In the genomic region with DNA sequence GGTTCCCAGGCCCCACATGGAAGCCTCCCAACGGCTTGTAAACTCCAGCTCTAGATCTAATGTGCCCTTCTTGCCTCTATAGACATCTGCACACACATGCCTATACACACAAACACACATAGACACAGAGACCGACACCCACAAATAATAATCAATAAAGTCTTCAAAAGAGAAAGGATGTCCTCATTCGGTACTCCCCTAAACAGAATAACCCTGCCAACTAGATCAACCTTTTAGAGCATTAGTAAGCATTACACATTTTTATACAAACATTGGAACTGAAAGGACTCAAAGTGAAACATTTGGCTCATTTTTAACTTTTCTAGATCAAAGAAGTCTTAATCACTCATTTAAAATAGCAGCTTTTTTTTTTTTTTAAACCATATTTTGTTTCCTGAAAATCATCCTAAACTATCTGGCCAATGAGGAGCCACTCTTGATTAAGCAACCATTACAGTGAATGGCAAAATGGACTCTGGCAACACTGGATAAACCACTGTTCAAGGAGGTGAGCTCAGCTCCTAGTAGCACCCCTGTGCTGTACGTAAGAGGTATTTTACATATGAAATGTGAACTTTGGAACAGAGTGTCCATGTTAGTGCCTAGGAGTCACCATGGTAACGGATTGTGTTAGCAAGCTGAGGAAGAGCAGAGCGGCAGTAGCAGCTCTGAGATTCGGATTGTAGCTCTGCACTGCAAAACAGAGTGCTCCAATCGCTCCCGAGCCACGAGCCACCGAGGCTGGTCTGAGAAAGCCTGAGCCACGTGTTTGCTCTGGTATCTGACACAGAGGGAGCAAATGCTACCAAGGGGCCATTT, we compare ENCODE assay signal across 9 mouse cellular contexts. TPM values are rescaled to one million over a fixed set of nuclear protein-coding genes. Genes with fewer than 3 reads are reported as not detected.
DNase-seq lines count a peak whose midpoint lies in the region; ATAC-seq and TF ChIP-seq lines count a peak whose summit lies in the region.
"Had no signal": no experiment of that assay in that cellular context is flagged by ENCODE, and none has a peak within 500 bp of the region (broad histone marks: within the 10 kb centered on the region; RNA-seq: fewer than 3 reads in every experiment).

No protein-coding gene starts in this region.

- intact Hi-C loops in heart, postnatal 14 days (cut with DNase I): no loop called here

- TF ChIP-seq EP300 in stomach, postnatal 0 days (optimal IDR thresholded peaks at IDR 0.05): no peak

- H3K4me3 ChIP-seq in neural tube, embryonic 13.5 days: no peak overlapping the region
- H3K4me3 ChIP-seq in neural tube, embryonic 15.5 days (replicated peaks): no peak overlapping the region
- no peak overlapping the region for H3K4me3 ChIP-seq in liver, embryonic 15.5 days (replicated peaks)
- H3K4me3 ChIP-seq in stomach, postnatal 0 days (ENCODE audit: low read depth, low read length): no peak overlapping the region
- H3K4me3 ChIP-seq: limb, embryonic 12.5 days had no signal

- peaks cover 22% of the 10 kb centered on the region for H3K4me1 ChIP-seq in neural tube, embryonic 13.5 days (replicated peaks)
- H3K4me1 ChIP-seq in neural tube, embryonic 15.5 days: peaks cover 21% of the 10 kb centered on the region
- peaks cover 34% of the 10 kb centered on the region for H3K4me1 ChIP-seq in liver, embryonic 15.5 days (replicated peaks)
- H3K4me1 ChIP-seq in stomach, postnatal 0 days (replicated peaks; ENCODE audit: control insufficient read depth, insufficient read depth): no peaks in the 10 kb centered on the region
- H3K4me1 ChIP-seq: limb, embryonic 12.5 days had no signal

- peak; percentile 48; the same call in 1 of the 2 replicates for ATAC-seq in neural tube, embryonic 13.5 days (ENCODE audit: low read depth)
- ATAC-seq in neural tube, embryonic 15.5 days (ENCODE audit: low FRiP score): no peak
- ATAC-seq in liver, embryonic 15.5 days (ENCODE audit: insufficient read depth): peak; percentile 74
- ATAC-seq in stomach, postnatal 0 days (ENCODE audit: low FRiP score, low TSS enrichment): peak; percentile 97

- no peak overlapping the region for H3K9ac ChIP-seq in neural tube, embryonic 13.5 days
- no peak overlapping the region for H3K9ac ChIP-seq in neural tube, embryonic 15.5 days (replicated peaks)
- H3K9ac ChIP-seq in liver, embryonic 15.5 days: no peak overlapping the region
- no peak overlapping the region for H3K9ac ChIP-seq in stomach, postnatal 0 days (ENCODE audit: low read length)
- H3K9ac ChIP-seq: limb, embryonic 12.5 days had no signal

- no peak for TF ChIP-seq CTCF in stomach, postnatal 0 days (IDR thresholded peaks at IDR 0.05; ENCODE audit: low read depth)

- H3K4me2 ChIP-seq in neural tube, embryonic 13.5 days: no peak overlapping the region
- no peak overlapping the region for H3K4me2 ChIP-seq in neural tube, embryonic 15.5 days
- H3K4me2 ChIP-seq in liver, embryonic 15.5 days: no peak overlapping the region; the same call in 1 of the 2 replicates
- H3K4me2 ChIP-seq in stomach, postnatal 0 days (replicated peaks; ENCODE audit: low read depth): no peak overlapping the region
- H3K4me2 ChIP-seq: limb, embryonic 12.5 days had no signal

- WGBS in neural tube, embryonic 13.5 days: 59% methylated on average over 12 of the region's 12 CpGs
- WGBS in neural tube, embryonic 15.5 days: 52% methylated on average over 12 of the region's 12 CpGs
- WGBS in liver, embryonic 15.5 days (ENCODE audit: insufficient replicate concordance): 53% methylated on average over 12 of the region's 12 CpGs
- 49% methylated on average over 12 of the region's 12 CpGs for WGBS in stomach, postnatal 0 days

- DNase-seq in heart, adult 11 months: peak; percentile 58
- no peak for DNase-seq in heart, postnatal 14 days
- DNase-seq in stomach, postnatal 0 days (ENCODE audit: low spot score): peak; percentile 56
- DNase-seq in spleen, adult 18-20 months: no peak
- no peak for DNase-seq in adipocyte (ENCODE audit: low spot score)

- no peaks in the 10 kb centered on the region for H3K9me3 ChIP-seq in neural tube, embryonic 13.5 days
- H3K9me3 ChIP-seq in neural tube, embryonic 15.5 days (replicated peaks): no peaks in the 10 kb centered on the region
- H3K9me3 ChIP-seq in liver, embryonic 15.5 days (replicated peaks): no peaks in the 10 kb centered on the region
- no peaks in the 10 kb centered on the region for H3K9me3 ChIP-seq in stomach, postnatal 0 days (ENCODE audit: control insufficient read depth, low read length)
- H3K9me3 ChIP-seq: limb, embryonic 12.5 days had no signal

- no peak overlapping the region for H3K27ac ChIP-seq in neural tube, embryonic 13.5 days (replicated peaks)
- no peak overlapping the region for H3K27ac ChIP-seq in neural tube, embryonic 15.5 days (replicated peaks)
- no peak overlapping the region for H3K27ac ChIP-seq in liver, embryonic 15.5 days (replicated peaks)
- peak overlapping the region; percentile 30; the same call in 1 of the 2 replicates for H3K27ac ChIP-seq in stomach, postnatal 0 days (replicated peaks)
- H3K27ac ChIP-seq: limb, embryonic 12.5 days had no signal

- no peaks in the 10 kb centered on the region for H3K27me3 ChIP-seq in neural tube, embryonic 13.5 days
- no peaks in the 10 kb centered on the region for H3K27me3 ChIP-seq in neural tube, embryonic 15.5 days (replicated peaks)
- H3K27me3 ChIP-seq in liver, embryonic 15.5 days: no peaks in the 10 kb centered on the region
- no peaks in the 10 kb centered on the region for H3K27me3 ChIP-seq in stomach, postnatal 0 days (ENCODE audit: control insufficient read depth, insufficient read depth, low read length)
- H3K27me3 ChIP-seq: limb, embryonic 12.5 days had no signal

- H3K36me3 ChIP-seq in neural tube, embryonic 13.5 days: no peaks in the 10 kb centered on the region
- H3K36me3 ChIP-seq in neural tube, embryonic 15.5 days: no peaks in the 10 kb centered on the region
- no peaks in the 10 kb centered on the region for H3K36me3 ChIP-seq in liver, embryonic 15.5 days (replicated peaks)
- no peaks in the 10 kb centered on the region for H3K36me3 ChIP-seq in stomach, postnatal 0 days (ENCODE audit: control insufficient read depth, insufficient read depth, low read length)
- H3K36me3 ChIP-seq: limb, embryonic 12.5 days had no signal

RNA-seq across cellular contexts. Expression of a gene that starts 30.6 kb away (rescaled TPM):
- total RNA-seq in heart, postnatal 14 days (2021): 10 to 100 TPM; 75.1 to 77.5 TPM
- 18.7 TPM in 2 replicates for polyA plus RNA-seq in neural tube, embryonic 13.5 days (2015; fragmentation: Nextera tagmentation; extraction: Ambion mirVana)
- polyA plus RNA-seq in neural tube, embryonic 15.5 days (2015; fragmentation: Nextera tagmentation; extraction: Ambion mirVana): 24.6 and 26.3 TPM in 2 replicates
- 24.8 and 29.8 TPM in 2 replicates for polyA plus RNA-seq in liver, embryonic 15.5 days (2015; fragmentation: Nextera tagmentation; extraction: Ambion mirVana)
- polyA plus RNA-seq in stomach, postnatal 0 days (2015; fragmentation: Nextera tagmentation; extraction: Ambion mirVana): 27.2 and 29.3 TPM in 2 replicates

Comparison
In these comparisons a context has a peak if more than half of its experiments do, and no peak if none do; other contexts are left out.
1. DNase-seq: peak in heart, adult 11 months (single experiment) and stomach, postnatal 0 days (single experiment); none in heart, postnatal 14 days (0 of 2), spleen, adult 18-20 months (0 of 2) and adipocyte (single experiment).